Mouse (Mus musculus) heart, postnatal 4 days (tissue): Measurements from ENCODE around the gene Wtip. TPM values are rescaled to one million over a fixed set of nuclear protein-coding genes. Genes with fewer than 3 reads are reported as not detected.
"Not testable (repeated sequence)": the region's sequence is repeated elsewhere in the genome, so short reads cannot be mapped to it uniquely, and the experiment has no call there.

Source experiments
- DNase-seq: peaks from one replicate; pipeline ENCODE4 v3.0.0; 2021
- total RNA-seq, 2 experiments: library from RNA; stranded (reverse); gene quantifications; 2 replicates each; pipeline ENCODE4 v1.2.3; 2021

Gene Wtip
- total RNA-seq, 2 experiments from 2014 or later = 32.0 to 34.8 TPM

GRCm38 (mm10) chr7:34116601-34117000 is 16.5 kb downstream of the Wtip start:
- DNase-seq = no peak

- no peak for DNase-seq
Observed at GRCm38 (mm10) chr7:34109190-34109589, 23.9 kb downstream of the Wtip start.

DNA sequence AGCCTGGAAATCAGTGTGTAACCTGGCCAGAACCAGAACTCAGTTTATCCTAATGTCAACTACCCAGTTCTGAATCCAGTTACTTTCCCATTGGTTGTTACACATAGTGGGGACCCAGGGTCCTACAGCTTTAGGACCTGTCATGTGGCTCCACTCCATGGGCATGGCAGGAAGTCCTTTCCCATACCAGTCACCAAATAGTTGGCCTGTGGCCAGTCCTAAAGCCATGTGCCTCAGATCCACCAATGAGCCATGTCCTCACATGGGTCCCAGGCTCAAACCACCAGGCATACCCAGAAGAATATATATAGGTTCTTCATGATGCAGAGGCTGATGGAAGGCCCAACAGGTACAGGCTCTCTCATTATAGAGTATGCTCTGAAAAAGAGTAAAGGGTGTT is 31.8 kb downstream of the Wtip start:
- no peak for DNase-seq

DNA sequence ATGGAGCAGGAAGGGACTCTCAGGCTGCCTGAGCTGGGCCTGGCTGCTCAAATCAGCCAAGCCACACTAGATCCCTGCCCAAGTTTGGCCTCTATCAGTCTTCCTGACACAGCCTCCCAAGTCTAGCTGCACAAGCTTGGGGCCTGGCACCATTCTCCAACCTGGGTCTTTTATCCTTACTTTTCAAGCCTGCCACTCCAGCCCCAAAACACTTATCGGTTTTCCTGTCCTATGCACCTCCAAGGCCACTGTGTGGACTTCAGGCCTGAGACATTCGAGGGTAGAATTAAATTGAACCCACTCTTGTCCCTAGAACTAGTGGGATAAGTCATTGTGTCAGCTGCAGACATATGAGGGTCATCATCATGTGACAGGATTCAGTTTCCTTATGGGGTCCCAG is 33.1 kb downstream of the Wtip start:
- DNase-seq = no peak

- no peak for DNase-seq
Observed at GRCm38 (mm10) chr7:34094911-34095481, 38.1 kb downstream of the Wtip start, which contains the start of gene Scgb1b30. TSS of gene Scgb1b30 (plus strand) at chr7:34095431.

DNA sequence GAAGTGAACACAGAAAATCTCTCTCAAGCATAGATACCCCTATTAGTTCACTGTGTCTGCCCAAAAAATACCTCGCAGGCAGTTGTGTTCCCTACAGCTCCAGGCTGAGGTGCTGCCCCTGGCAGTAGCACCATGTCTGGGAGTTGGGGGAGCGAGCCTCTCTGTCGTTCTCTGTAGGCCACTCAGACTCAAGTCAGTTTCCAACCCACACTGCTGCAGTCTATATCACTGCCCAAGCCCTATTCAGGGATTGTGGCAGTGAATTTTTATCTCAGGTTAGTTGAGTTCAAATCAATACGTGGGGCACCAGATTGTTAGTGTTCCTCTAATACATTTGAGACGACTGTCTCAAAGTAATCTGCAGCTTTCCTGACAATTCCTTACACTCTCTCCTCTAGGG is 64.9 kb downstream of the Wtip start:
- not testable (repeated sequence) for DNase-seq

Other genes starting within 250 kb of the Wtip start
- gene Scgb2b26, start 188.2 kb downstream of the Wtip start, total RNA-seq = not detected
- not detected for gene Scgb2b27, start 119.3 kb downstream of the Wtip start, total RNA-seq
- not detected for gene Scgb1b27, start 111.8 kb downstream of the Wtip start, total RNA-seq
- gene Scgb1b30, start 37.8 kb downstream of the Wtip start, total RNA-seq = not detected
- gene Uba2, start 36.3 kb upstream of the Wtip start, total RNA-seq = 10 to 100 TPM; 61.8 to 70.6 TPM
- 10 to 100 TPM; 24.7 to 25.9 TPM for gene Pdcd2l, start 63.4 kb upstream of the Wtip start, total RNA-seq
- 100 to 1,000 TPM; 621 to 625 TPM for gene Gpi1, start 97.1 kb upstream of the Wtip start, total RNA-seq
- not detected for gene Gm6096, start 117.8 kb upstream of the Wtip start, total RNA-seq
- 10 to 100 TPM; 85.5 to 89.9 TPM for gene 4931406P16Rik, start 180.3 kb upstream of the Wtip start, total RNA-seq